Mouse (Mus musculus) erythroblast, embryonic 14.5 days (primary cell): Measurements from ENCODE around the gene Dytn.

ENCODE experiments used
- GATA1 ChIP-seq: IDR thresholded peaks from 2 replicates; pipeline ENCODE4 v1.6.1; 2012; ENCODE audit warnings: low read length, inconsistent platforms, mixed read lengths
- TAL1 ChIP-seq: IDR thresholded peaks from 3 replicates; pipeline ENCODE4 v1.6.1; 2012; ENCODE audit warnings: low read length, inconsistent platforms, mixed read lengths

DNA sequence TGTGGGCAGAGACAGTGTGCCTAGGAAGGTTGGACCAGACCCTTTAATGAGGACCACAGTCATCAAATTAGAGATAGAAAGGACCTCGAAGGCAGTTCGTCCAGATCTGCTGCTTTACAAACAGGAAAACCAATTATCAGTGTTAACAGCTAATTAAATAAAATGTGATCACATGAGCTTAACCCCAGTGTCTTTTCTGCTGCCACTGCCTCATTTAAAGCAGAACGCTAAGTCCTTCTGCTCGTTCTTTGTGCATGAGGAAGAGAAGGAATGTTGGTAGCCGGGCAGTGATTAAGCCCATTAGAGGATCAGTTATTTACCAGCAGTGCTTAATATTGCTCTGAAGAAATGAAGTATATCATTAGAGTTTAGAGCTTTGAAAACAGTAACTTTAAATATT is 109.9 kb downstream of the Dytn start:
- no peak for TF ChIP-seq TAL1
- TF ChIP-seq GATA1, result no peak
